Mouse (Mus musculus) myocyte (in vitro differentiated cells): Measurements from ENCODE around the gene Mga.

ENCODE experiments used
- MYOD1 ChIP-seq, 3 experiments: IDR thresholded peaks; one replicate each; pipeline ENCODE4 v1.6.1; 2011; ENCODE audit warnings: control low read depth in 2 of 3, low read depth in 2 of 3, mild to moderate bottlenecking in 2 of 3, moderate library complexity in 1 of 3; ENCODE audit not compliant: insufficient read length in 2 of 3, control insufficient read depth in 1 of 3
- MYOG ChIP-seq, 3 experiments: IDR thresholded peaks; one replicate each; pipeline ENCODE4 v1.6.1; 2011; ENCODE audit warnings: control low read depth in 2 of 3, low read depth in 2 of 3, mild to moderate bottlenecking in 2 of 3; ENCODE audit not compliant: insufficient read length in 2 of 3, control insufficient read depth in 1 of 3, insufficient read depth in 1 of 3
- POLR2A ChIP-seq: IDR thresholded peaks from one replicate; pipeline ENCODE4 v1.6.1; 2011; ENCODE audit warnings: low read depth, mild to moderate bottlenecking, control low read depth, moderate library complexity; ENCODE audit not compliant: insufficient read length
- USF1 ChIP-seq: IDR thresholded peaks from one replicate; pipeline ENCODE4 v1.6.1; 2011; ENCODE audit warnings: low read depth, mild to moderate bottlenecking, control low read depth, moderate library complexity

DNA sequence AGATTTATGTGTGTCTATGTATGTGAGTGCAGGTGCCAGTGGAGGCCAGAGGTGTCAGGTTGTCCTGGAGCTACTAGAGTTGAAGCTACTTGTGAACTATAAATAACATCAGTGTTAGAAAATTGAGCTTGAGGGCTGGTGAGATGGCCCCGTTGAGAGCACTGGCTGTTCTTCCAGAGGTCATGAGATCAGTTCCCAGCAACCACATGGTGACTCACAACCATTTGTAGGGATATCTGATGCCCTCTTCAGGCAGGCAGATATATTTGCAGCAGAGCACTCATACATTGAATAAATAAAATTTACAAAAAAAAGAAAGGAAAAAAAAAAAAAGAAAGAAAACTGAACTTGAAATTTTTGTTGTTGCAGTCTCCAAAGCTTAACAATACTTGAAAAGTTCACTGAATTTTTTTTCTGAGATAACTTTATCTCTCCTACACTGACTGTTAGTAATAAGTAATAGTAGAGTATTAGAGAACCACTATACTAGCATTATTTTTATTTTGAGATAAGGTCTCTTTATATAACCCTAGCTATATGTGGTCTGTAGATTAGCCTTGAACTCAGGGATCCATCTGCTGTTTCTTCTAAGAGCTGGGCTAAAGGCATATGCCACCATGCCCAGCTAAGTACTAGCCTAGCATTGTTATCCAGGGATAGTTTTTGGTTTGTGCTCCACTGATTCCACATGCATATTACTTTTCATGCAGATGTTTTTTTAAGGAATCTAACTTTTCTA, 20.8 kb downstream of the Mga start:
- TF ChIP-seq MYOG (IDR thresholded peaks at IDR 0.05; ENCODE audit: control insufficient read depth in 1 of 3, insufficient read depth in 1 of 3, insufficient read length in 2 of 3, low read depth in 2 of 3) (no peak), POLR2A (no peak), USF1 (no peak), MYOD1 (IDR thresholded peaks at IDR 0.05; ENCODE audit: control insufficient read depth in 1 of 3, insufficient read length in 2 of 3, low read depth in 2 of 3) (no peak)
